Mouse (Mus musculus): ENCODE results near the gene H2-T23.

Gene H2-T23

DNA sequence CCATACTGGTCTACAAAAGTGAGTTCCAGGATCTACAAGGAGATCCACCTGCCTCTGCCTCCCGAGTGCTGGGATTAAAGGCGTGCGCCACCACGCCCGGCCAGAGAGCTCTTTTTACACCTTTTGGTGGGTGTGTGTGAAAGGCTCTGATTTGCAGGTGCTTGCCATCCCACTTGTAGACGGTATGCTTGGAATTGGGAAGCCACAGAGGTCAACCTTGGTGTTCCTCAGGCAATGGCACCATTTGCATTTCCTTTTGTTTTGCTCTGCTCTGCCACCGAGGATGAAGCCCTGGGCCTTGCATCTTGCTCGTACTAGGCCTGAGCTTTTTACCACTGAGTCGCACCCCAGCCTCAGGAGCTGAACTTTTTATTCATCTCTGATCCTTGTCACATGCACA lies 50.9 kb downstream of the H2-T23 start:
- DNase-seq (ENCODE audit: low read depth, low spot score) = no peak
- Histone ChIP-seq H3K27me3 (ENCODE audit: control insufficient read depth, insufficient read depth, low read length, poor library complexity, severe bottlenecking) (no peaks in the 10 kb centered on the region), H3K36me3 (ENCODE audit: control insufficient read depth, insufficient read depth, low read length, poor library complexity, severe bottlenecking) (peaks cover 4% of the 10 kb centered on the region; the same call in 1 of the 2 replicates)

DNA sequence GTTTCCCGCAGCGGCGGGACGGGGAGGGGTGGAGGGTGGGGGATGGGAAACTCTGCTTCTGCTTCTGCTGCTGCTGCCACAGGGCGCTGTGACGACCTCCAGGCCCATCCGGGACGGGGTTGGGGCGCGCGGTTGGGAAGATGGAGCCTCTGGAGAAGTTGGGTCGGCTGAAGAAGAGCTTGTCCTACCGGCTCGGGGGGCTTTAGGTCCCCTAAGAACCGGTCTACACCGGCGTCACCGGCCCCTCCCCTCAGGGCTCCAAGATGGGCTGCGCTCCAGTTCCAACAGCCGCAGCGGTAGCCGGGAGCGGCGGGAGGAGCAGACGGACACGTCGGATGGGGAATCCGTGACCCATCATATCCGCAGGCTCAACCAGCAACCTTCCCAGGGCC lies 52.3 kb downstream of the H2-T23 start:
- DNase-seq (ENCODE audit: low read depth, low spot score) = no peak
- H3K36me3 ChIP-seq (ENCODE audit: control insufficient read depth, insufficient read depth, low read length, poor library complexity, severe bottlenecking) = peaks cover 5% of the 10 kb centered on the region; the same call in 1 of the 2 replicates
- no peaks in the 10 kb centered on the region for H3K27me3 ChIP-seq (ENCODE audit: control insufficient read depth, insufficient read depth, low read length, poor library complexity, severe bottlenecking)
